Mouse (Mus musculus) A20 (cell line): Measurements from ENCODE around the gene Gm28230.

Experiments used
- DNase-seq: peaks from one replicate; pipeline ENCODE4 v3.0.0-alpha.2; 2011; ENCODE audit warnings: low read depth, low spot score

Gm28230 gene

DNA sequence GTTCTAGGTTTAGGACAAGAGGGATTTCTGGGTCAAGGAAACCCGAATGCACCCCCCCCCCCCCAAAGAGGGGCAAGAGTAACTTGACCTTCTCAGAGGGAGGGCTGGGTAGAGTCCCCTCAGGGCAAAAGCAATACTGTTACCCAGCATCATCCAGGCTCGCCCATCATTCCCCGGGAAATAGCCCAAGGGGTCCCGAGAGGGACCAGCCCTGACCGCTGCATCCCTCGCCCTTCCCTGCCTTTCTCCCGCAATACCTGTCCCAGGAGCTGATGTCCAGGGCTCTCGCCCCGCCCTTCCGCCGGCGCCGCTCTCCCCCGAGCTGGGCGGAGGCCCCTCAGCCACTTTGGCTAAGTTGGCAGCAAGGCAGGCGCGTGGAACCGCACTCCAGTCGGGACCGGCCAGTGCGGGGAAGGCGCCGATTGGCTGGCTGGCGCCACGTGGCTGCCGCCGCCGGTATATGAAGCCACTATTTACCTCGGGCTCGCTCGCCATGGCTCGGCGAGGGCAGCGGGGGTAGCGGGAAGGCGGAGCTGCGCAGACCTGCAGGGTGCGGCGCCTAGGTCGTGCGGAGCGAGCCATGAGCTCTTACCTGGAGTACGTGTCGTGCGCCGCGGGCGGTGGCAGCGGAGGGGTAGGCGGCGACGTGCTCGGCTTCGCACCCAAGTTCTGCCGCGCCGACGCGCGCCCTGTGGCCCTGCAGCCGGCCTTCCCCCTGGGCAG, 36.2 kb downstream of the Gm28230 start, which contains the start of gene Hoxd1:
Gene Hoxd1 (plus strand): TSS at position 459 of the 723 bp plus-strand sequence.
- DNase-seq, result no peak

DNA sequence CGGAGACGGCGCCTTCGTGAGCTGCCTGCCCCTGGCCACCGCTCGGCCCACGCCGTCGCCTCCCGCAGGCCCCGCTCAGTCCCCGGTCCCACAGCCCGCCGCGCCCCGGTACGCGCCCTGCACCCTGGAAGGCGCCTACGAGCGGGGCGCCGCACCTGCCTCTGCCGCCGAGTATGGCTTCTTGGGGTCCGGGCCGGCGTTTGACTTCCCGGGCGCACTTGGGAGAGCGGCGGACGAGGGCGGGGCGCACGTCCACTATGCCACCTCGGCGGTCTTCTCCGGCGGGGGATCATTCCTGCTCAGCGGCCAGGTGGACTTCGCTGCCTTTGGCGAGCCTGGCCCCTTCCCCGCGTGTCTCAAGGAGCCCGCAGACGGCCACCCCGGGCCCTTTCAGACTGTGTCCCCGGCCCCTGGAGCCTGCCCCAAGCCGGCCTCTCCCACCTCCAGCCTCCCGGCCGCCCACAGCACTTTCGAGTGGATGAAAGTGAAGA, 36.8 kb downstream of the Gm28230 start:
- DNase-seq, result no peak

DNA sequence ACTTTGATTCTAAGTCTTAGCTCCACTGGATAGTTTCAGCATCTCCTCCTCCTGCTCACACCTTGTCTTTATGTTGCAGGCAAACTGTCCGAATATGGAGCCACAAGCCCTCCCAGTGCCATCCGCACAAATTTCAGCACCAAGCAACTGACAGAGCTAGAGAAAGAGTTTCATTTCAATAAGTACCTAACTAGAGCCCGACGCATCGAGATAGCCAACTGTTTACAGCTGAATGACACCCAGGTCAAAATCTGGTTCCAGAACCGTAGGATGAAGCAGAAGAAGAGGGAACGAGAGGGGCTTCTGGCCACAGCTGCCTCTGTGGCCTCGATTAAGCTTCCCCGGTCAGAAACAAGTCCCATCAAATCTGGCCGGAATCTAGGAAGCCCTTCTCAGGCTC, 37.4 kb downstream of the Gm28230 start:
- no peak for DNase-seq

DNA sequence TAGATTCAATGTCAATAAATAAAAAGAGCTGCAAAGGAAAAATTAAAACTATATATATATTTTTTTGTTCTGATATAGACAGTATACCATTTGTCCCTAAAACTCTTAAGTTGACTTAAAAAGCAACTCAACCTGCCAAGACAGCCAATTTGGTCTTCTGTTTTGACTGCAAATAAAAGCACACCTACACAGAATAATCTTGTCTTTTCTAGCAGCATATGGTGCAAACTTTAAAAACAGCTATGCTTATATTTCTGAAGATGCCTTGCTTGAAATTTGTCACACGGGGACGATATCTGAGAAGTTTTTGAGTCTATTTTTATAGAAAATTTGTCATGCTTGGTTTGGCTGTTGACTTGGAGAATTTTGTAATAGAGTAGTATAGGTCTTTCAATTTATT, 47.8 kb downstream of the Gm28230 start:
- DNase-seq, result no peak

DNA sequence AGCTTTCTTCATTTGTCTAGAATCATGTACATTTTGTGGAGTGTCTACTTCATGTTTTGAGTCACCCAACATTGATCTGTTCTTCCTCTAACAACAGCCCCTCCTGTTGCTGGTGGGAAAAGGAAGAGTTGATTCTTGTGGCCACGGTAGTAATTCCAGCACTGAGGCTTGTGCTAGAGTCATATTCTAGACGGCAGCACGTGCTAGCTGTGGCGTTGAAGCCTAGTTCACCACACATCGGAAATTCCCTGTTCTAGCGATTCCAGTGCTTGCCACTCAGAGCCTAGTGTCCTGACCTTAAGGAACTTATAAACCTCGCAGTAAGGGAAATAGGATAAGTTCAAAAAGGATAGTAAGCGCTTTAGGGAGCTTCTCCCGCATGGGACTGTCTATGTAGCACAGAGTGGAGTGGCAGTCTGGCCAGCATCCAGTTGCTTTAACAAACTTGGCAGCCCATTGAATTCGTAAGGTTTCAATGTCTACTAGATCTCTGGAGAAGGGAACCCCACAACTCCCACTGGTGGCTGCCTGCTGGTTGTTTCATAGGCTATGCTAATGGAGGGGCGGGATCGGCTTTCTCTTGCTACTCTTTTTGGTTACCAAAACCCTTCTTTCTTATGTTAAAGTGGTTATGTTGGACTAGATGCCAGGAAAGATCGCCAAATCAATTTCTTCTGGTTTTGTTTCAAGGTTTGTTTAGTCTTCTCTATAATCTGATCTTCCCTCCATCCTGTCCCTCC, 51.2 kb downstream of the Gm28230 start:
- no peak for DNase-seq

DNA sequence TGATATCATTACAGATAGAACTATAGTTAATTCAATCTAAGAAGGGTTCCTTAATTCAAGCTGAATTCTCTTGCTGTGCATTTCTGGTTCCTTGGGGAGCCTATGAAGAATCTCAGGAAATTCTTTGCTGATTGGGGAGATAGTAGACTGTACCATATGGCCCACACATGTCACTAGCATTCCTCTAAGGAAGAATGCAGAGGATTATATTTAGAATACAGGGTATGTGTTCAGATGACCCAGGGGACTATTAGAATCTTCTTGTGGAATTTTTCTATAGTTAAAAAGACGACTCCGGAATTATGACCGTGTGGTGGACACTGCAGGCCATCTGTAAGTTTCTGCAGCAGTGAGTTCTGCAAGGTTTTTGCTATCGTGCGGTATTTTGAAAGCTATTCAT, 54.9 kb downstream of the Gm28230 start:
- DNase-seq, result no peak

DNA sequence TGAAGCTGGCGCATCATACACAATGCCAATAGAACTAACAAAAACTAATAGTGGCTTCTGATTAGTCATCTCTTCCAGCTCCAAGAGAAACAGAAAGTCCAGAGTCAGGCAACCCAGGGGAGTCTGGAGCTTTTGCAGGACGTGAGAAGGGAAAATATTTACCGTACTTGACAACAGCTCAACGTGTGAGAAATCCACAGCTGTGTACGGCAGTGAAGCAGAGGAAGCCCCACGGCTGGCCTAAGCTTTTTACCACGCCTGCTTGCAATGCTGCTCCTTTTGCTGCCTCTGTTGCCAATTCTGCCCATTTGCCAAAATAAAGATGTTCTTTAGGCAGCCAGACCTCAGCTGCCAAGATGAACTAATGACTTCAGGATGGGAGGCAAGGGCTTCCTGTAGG, 69.0 kb downstream of the Gm28230 start:
- DNase-seq, result no peak
